Mouse (Mus musculus): ENCODE results near the gene Tymp. TPM values are rescaled to one million over a fixed set of nuclear protein-coding genes. Genes with fewer than 3 reads are reported as not detected.

The Tymp gene
- polyA plus RNA-seq, 1 experiment from 2014 or later: 1.6 TPM

GRCm38 (mm10) chr15:89372536-89372935 is 4.3 kb downstream of the Tymp start:
- H3K4me3 ChIP-seq: no peak overlapping the region; the same call in 1 of the 2 replicates
- H3K9ac ChIP-seq: no peak overlapping the region
- ATAC-seq (ENCODE audit: low FRiP score, low read depth): no peak
- peak overlapping the region; percentile 82 for H3K4me2 ChIP-seq (replicated peaks)
- no peak overlapping the region for H3K27ac ChIP-seq
- H3K9me3 ChIP-seq: no peaks in the 10 kb centered on the region
- H3K27me3 ChIP-seq (replicated peaks): peaks cover 18% of the 10 kb centered on the region
- peaks cover 51% of the 10 kb centered on the region for H3K36me3 ChIP-seq
- H3K4me1 ChIP-seq: peaks cover 13% of the 10 kb centered on the region
- WGBS: 84% methylated on average over 7 of the region's 7 CpGs

DNA sequence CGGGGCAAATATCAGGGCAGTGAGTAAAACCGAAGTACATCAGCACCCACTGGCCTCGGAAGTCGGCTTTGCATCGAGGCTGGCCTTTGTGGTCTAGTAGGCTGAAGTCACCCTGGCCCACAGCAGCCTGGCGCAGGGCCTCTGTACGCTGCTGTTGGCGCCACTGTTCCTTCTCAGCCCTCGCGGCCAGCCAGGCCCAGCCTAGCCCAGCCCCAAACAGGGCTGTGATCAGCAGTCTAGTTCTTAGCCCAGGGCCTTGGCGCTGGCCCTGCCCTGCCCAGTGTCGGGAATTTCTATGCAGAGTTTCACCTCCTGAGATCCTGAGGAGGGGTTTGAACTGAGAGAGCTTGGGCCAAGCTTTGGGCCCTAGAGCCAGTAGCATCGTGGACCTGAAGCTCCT is 4.8 kb downstream of the Tymp start:
- peaks cover 13% of the 10 kb centered on the region for H3K4me1 ChIP-seq
- no peak overlapping the region; the same call in 1 of the 2 replicates for H3K4me3 ChIP-seq
- 90% methylated on average over 13 of the region's 13 CpGs for WGBS
- H3K27ac ChIP-seq: no peak overlapping the region
- H3K36me3 ChIP-seq: peaks cover 56% of the 10 kb centered on the region
- no peak overlapping the region; the same call in 1 of the 2 replicates for H3K9ac ChIP-seq
- no peak for ATAC-seq (ENCODE audit: low FRiP score, low read depth)
- no peak overlapping the region for H3K4me2 ChIP-seq (replicated peaks)
- H3K27me3 ChIP-seq (replicated peaks): peaks cover 14% of the 10 kb centered on the region
- no peaks in the 10 kb centered on the region for H3K9me3 ChIP-seq

DNA sequence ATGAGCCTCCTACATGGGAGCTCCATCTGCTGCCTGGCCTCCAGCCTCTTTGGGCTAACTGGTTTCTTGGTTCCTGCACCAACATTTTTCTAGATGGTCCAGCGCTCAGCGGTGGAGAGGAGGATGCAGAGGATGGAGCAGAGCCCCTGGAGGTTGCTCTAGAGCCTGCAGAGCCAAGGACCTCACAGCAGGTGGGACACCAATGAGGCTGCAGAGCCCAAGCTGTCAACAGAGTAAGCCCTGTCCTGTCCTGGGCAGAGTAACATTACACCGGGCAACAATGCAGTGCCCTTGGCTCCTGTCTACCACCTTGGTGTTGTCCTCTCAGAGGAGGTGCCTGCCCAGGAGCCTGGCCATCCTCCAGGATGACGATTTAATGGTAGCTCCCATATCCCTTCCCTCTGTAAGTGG is 11.7 kb downstream of the Tymp start:
- no peak for ATAC-seq (ENCODE audit: low FRiP score, low read depth)
- H3K27me3 ChIP-seq (replicated peaks): no peaks in the 10 kb centered on the region
- H3K9me3 ChIP-seq: no peaks in the 10 kb centered on the region
- 97% methylated on average over 4 of the region's 4 CpGs for WGBS
- peaks cover 98% of the 10 kb centered on the region for H3K36me3 ChIP-seq
- H3K27ac ChIP-seq: no peak overlapping the region
- H3K4me1 ChIP-seq: no peaks in the 10 kb centered on the region
- H3K4me2 ChIP-seq (replicated peaks): no peak overlapping the region
- no peak overlapping the region for H3K4me3 ChIP-seq
- no peak overlapping the region for H3K9ac ChIP-seq

GRCm38 (mm10) chr15:89363051-89363450 is 13.8 kb downstream of the Tymp start:
- no peak overlapping the region for H3K27ac ChIP-seq
- no peak for ATAC-seq (ENCODE audit: low FRiP score, low read depth)
- no peaks in the 10 kb centered on the region for H3K27me3 ChIP-seq (replicated peaks)
- H3K9me3 ChIP-seq: no peaks in the 10 kb centered on the region
- 96% methylated on average over 7 of the region's 7 CpGs for WGBS
- H3K9ac ChIP-seq: no peak overlapping the region
- H3K4me1 ChIP-seq: no peaks in the 10 kb centered on the region
- no peak overlapping the region for H3K4me3 ChIP-seq
- H3K36me3 ChIP-seq: peaks cover 81% of the 10 kb centered on the region
- H3K4me2 ChIP-seq (replicated peaks): no peak overlapping the region

DNA sequence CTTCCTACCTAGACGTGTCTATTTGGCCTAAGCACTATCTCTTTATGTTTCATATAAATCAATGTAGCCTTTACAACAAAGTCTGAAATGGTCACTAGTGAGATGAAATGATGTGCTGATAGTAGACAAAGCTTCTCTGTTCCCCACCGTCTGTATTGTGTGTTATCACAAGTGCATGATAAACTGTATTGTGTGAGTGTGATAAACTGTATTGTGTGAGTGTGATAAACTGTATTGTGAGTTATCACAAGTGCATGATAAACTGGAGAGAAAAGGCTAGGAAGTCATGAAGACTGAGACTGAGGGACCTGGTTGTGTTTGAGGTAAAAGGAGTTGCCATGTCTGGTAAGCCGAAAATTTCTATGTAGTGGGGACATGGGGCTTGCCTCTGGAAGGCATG is 18.1 kb downstream of the Tymp start:
- Histone ChIP-seq H3K4me2 (replicated peaks) (no peak overlapping the region), H3K27me3 (replicated peaks) (no peaks in the 10 kb centered on the region), H3K36me3 (peaks cover 42% of the 10 kb centered on the region), H3K9me3 (no peaks in the 10 kb centered on the region), H3K4me3 (no peak overlapping the region), H3K4me1 (peaks cover 19% of the 10 kb centered on the region), H3K9ac (no peak overlapping the region), H3K27ac (no peak overlapping the region)
- no peak for ATAC-seq (ENCODE audit: low FRiP score, low read depth)
- WGBS: 92% methylated on average over 3 of the region's 3 CpGs

- peak overlapping the region; percentile 80 for H3K9ac ChIP-seq
- peak overlapping the region; percentile 79 for H3K4me2 ChIP-seq (replicated peaks)
- no peaks in the 10 kb centered on the region for H3K27me3 ChIP-seq (replicated peaks)
- no peak overlapping the region for H3K27ac ChIP-seq
- peaks cover 44% of the 10 kb centered on the region for H3K36me3 ChIP-seq
- no peaks in the 10 kb centered on the region for H3K9me3 ChIP-seq
- peak overlapping the region; percentile 78 for H3K4me3 ChIP-seq
- H3K4me1 ChIP-seq: peaks cover 19% of the 10 kb centered on the region
- under 1% methylated on average over 15 of the region's 15 CpGs for WGBS
- ATAC-seq (ENCODE audit: low FRiP score, low read depth): peak; percentile 61
Observed at GRCm38 (mm10) chr15:89356372-89356771, 20.5 kb downstream of the Tymp start.

DNA sequence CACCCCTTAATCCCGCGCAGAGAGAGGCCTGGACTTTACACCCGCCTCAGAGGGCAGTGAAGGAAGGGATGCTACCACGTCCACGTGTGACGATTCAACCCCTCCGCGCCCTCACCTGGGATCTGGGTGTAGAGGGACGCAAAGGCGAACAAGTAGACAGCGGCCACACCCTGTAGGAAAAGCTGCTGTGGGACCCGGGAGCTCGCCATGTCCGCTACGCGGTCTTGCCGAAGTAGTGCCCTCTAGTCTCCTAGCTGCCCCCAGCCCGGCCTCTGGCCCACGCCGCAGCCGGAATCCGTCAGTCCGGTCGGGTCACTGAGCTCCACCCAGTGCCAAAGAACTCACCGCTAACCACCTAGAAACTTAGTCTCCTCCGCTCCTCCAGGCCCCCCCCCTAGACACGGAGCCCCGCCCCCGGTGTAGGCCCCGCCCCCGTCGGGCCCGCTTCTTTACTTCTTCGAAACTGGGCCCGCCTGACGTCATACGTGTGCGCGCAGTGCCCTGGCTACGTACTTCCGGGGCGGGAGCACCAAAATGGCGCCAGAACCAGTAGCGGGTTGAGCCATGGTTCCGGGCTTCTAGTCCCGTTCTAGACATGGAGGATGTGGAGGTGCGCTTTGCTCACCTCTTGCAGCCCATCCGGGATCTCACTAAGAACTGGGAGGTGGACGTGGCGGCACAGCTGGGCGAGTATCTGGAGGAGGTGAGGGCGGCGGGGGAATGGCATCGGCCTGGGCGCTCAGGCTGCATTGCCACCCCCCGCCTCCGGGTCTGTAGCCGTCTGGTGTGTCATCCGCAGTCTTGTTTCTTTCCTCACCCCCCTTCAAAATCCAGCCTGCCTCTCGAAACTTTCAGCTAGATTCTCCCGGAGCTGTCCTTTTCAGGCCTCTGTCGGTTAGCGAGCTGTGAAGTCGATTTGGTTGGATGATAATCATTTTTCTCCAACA is 21.3 kb downstream of the Tymp start, which contains the start of the genes Lmf2 and Ncaph2:
Gene Lmf2, minus strand, starts transcription at position 419 of the 947 bp plus-strand sequence.
Gene Ncaph2, plus strand, starts transcription at position 479 of the 947 bp plus-strand sequence.
- peaks cover 19% of the 10 kb centered on the region for H3K4me1 ChIP-seq
- peaks cover 41% of the 10 kb centered on the region for H3K36me3 ChIP-seq
- H3K27ac ChIP-seq: peak within 1 kb of the TSS; percentile 57
- H3K4me2 ChIP-seq (replicated peaks): peak within 1 kb of the TSS; percentile 79
- under 1% methylated on average over 64 of the region's 64 CpGs for WGBS
- no peaks in the 10 kb centered on the region for H3K9me3 ChIP-seq
- peak within 1 kb of the TSS; percentile 80 for H3K9ac ChIP-seq
- peak within 1 kb of the TSS; percentile 78 for H3K4me3 ChIP-seq
- H3K27me3 ChIP-seq (replicated peaks): no peaks in the 10 kb centered on the region
- peak; percentile 92 for ATAC-seq (ENCODE audit: low FRiP score, low read depth)

GRCm38 (mm10) chr15:89354455-89354854 is 22.4 kb downstream of the Tymp start:
- peaks cover 43% of the 10 kb centered on the region for H3K36me3 ChIP-seq
- peak overlapping the region; percentile 79 for H3K4me2 ChIP-seq (replicated peaks)
- WGBS: 88% methylated on average over 7 of the region's 7 CpGs
- H3K4me3 ChIP-seq: peak overlapping the region; percentile 78
- no peak overlapping the region for H3K27ac ChIP-seq
- H3K9ac ChIP-seq: peak overlapping the region; percentile 80
- peaks cover 19% of the 10 kb centered on the region for H3K4me1 ChIP-seq
- H3K9me3 ChIP-seq: no peaks in the 10 kb centered on the region
- H3K27me3 ChIP-seq (replicated peaks): no peaks in the 10 kb centered on the region
- ATAC-seq (ENCODE audit: low FRiP score, low read depth): no peak

GRCm38 (mm10) chr15:89353837-89354236 is 23.0 kb downstream of the Tymp start:
- ATAC-seq (ENCODE audit: low FRiP score, low read depth): no peak
- no peaks in the 10 kb centered on the region for H3K9me3 ChIP-seq
- 94% methylated on average over 16 of the region's 16 CpGs for WGBS
- H3K4me2 ChIP-seq (replicated peaks): peak overlapping the region; percentile 79
- no peaks in the 10 kb centered on the region for H3K27me3 ChIP-seq (replicated peaks)
- H3K9ac ChIP-seq: no peak overlapping the region
- 0 out of 2 replicates have a peak overlapping the region, but pooled peaks have one; percentile 78 for H3K4me3 ChIP-seq
- no peak overlapping the region for H3K27ac ChIP-seq
- peaks cover 19% of the 10 kb centered on the region for H3K4me1 ChIP-seq
- peaks cover 43% of the 10 kb centered on the region for H3K36me3 ChIP-seq

GRCm38 (mm10) chr15:89352795-89353194 is 24.0 kb downstream of the Tymp start:
- Histone ChIP-seq H3K27me3 (replicated peaks) (no peaks in the 10 kb centered on the region), H3K4me3 (no peak overlapping the region), H3K9ac (no peak overlapping the region), H3K27ac (no peak overlapping the region), H3K4me2 (replicated peaks) (no peak overlapping the region), H3K9me3 (no peaks in the 10 kb centered on the region), H3K4me1 (peaks cover 19% of the 10 kb centered on the region), H3K36me3 (peaks cover 39% of the 10 kb centered on the region)
- ATAC-seq (ENCODE audit: low FRiP score, low read depth): no peak
- WGBS: 97% methylated on average over 12 of the region's 12 CpGs

GRCm38 (mm10) chr15:89352054-89352453 is 24.8 kb downstream of the Tymp start:
- H3K27ac ChIP-seq: no peak overlapping the region
- H3K4me1 ChIP-seq: peaks cover 15% of the 10 kb centered on the region
- peaks cover 39% of the 10 kb centered on the region for H3K36me3 ChIP-seq
- no peak overlapping the region for H3K4me3 ChIP-seq
- no peaks in the 10 kb centered on the region for H3K27me3 ChIP-seq (replicated peaks)
- ATAC-seq (ENCODE audit: low FRiP score, low read depth): no peak
- 94% methylated on average over 14 of the region's 14 CpGs for WGBS
- no peaks in the 10 kb centered on the region for H3K9me3 ChIP-seq
- no peak overlapping the region for H3K4me2 ChIP-seq (replicated peaks)
- no peak overlapping the region for H3K9ac ChIP-seq

DNA sequence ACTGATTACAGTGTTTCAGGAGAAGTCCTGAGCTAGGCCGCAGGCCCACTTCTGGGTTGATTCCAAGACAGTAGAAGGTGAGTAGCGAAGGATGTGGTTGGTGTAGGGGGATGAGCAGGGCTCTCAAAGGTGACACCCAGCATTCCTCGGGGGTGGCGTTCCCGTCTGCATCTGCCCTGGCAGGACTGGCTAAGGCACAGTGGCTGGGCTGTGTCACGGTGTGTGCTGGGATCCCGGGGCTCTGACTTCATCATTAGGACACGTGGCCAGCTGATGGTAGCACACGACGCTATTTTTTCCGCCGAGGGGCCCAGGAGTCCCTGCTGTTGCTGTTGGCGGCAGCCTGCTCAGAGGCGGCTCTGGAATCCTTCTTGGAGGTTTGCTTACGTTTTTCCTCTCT is 25.5 kb downstream of the Tymp start:
- no peak overlapping the region for H3K4me3 ChIP-seq
- ATAC-seq (ENCODE audit: low FRiP score, low read depth): no peak
- 89% methylated on average over 15 of the region's 15 CpGs for WGBS
- no peak overlapping the region for H3K27ac ChIP-seq
- H3K4me2 ChIP-seq (replicated peaks): no peak overlapping the region
- peaks cover 12% of the 10 kb centered on the region for H3K4me1 ChIP-seq
- no peaks in the 10 kb centered on the region for H3K9me3 ChIP-seq
- H3K9ac ChIP-seq: no peak overlapping the region
- H3K36me3 ChIP-seq: peaks cover 39% of the 10 kb centered on the region
- no peaks in the 10 kb centered on the region for H3K27me3 ChIP-seq (replicated peaks)
